Mouse (Mus musculus): ENCODE results near the gene Hip1.

- TF ChIP-seq GATA1 (IDR thresholded peaks at IDR 0.05; ENCODE audit: borderline replicate concordance, low read length), result no peak
- TF ChIP-seq FLI1 (IDR thresholded peaks at IDR 0.05; ENCODE audit: low read length), result no peak
These were observed 168.6 kb downstream of the Hip1 start for GRCm38 (mm10) chr5:135376341-135376740.
